Mouse (Mus musculus) Patski (cell line): ENCODE measurements at regions not wholly inside any gene's neighbourhood (a gene's known extent, or its start where the extent isn't known, plus 50 kb on each side); places are given as distances from the start of the nearest gene placed in this dataset.

Experiments
- ATAC-seq: fragments of 100-300 bp; one replicate; pipeline ENCODE4 v1.8.0; 2021
- CTCF ChIA-PET: fragments of 350-600 bp; sonication (Branson Sonifier 250); formaldehyde crosslinking; loops from one replicate; lab custom pipeline; 2022; ENCODE audit warnings: inconsistent platforms; lab: Charles Lee
- POLR2A ChIA-PET: fragments of 350-600 bp; sonication (Branson Sonifier 250); formaldehyde crosslinking; loops from one replicate; lab custom pipeline; 2022; ENCODE audit warnings: antibody characterized with exemption, inconsistent platforms; lab: Charles Lee
- DNase-seq: peaks from one replicate; pipeline ENCODE4 v3.0.0-alpha.2; 2011; ENCODE audit warnings: low read depth, low spot score
- H3K27me3 ChIP-seq: fragments of 371-371 bp; one replicate; pipeline ENCODE4 v1.5.1; 2021
- CTCF ChIP-seq: fragments of 100-300 bp; IDR thresholded peaks from one replicate; pipeline ENCODE4 v1.5.1; 2021
- in situ Hi-C: fragments of 300-500 bp; cut with MboI; formaldehyde crosslinking; loops from 3 replicates; pipeline ENCODE4 v1.11.1; 2018; ENCODE audit warnings: low pct_unique_long_range_greater_than_20kb, mixed read lengths

- peak; percentile 81 for TF ChIP-seq CTCF
- no peaks in the 10 kb centered on the region for H3K27me3 ChIP-seq
- ATAC-seq: no peak
- CTCF ChIA-PET: interaction anchor here (0.7 to 1.9 kb wide), 3 partner anchors 24 to 695 kb away, joined by 3 to 10 read pairs (median 3); no protein-coding TSS in a partner anchor
- POLR2A ChIA-PET: interaction anchor here (0.7 kb wide), 2 partner anchors 63 to 150 kb away, joined by 3 read pairs; no protein-coding TSS in a partner anchor
- DNase-seq: no peak
- in situ Hi-C loops: loop anchor here (5.0 kb wide), 2 partner anchors 618 to 693 kb away; no protein-coding TSS in a partner anchor
These were observed 96.7 kb downstream of the 1500009L16Rik start for GRCm38 (mm10) chr10:83819266-83819949.

- no peaks in the 10 kb centered on the region for H3K27me3 ChIP-seq
- ChIA-PET CTCF (interaction anchor here (1.2 to 1.5 kb wide), 3 partner anchors 618 to 695 kb away, joined by 3 to 5 read pairs (median 3); no protein-coding TSS in a partner anchor), POLR2A (no interaction called here)
- in situ Hi-C loops: loop anchor here (5.0 kb wide), 3 partner anchors 617 to 817 kb away; no protein-coding TSS in a partner anchor
- DNase-seq (no peak), ATAC-seq (no peak)
- no peak for TF ChIP-seq CTCF
These were observed 97.2 kb downstream of the 1500009L16Rik start for GRCm38 (mm10) chr10:83819950-83820275.

- CTCF ChIA-PET: interaction anchor here (1.2 to 1.5 kb wide), 2 partner anchors 617 to 694 kb away, joined by 3 to 5 read pairs; no protein-coding TSS in a partner anchor
- POLR2A ChIA-PET: interaction anchor here (0.6 kb wide), 1 partner anchor 481 kb away, joined by 3 read pairs; no protein-coding TSS in a partner anchor
- in situ Hi-C loops: loop anchor here (5.0 kb wide), 1 partner anchor 816 kb away; no protein-coding TSS in a partner anchor
- ATAC-seq (no peak), DNase-seq (peak; percentile 57)
- H3K27me3 ChIP-seq: no peaks in the 10 kb centered on the region
- TF ChIP-seq CTCF: no peak
These were observed 98.4 kb downstream of the 1500009L16Rik start for GRCm38 (mm10) chr10:83821089-83821488.

- POLR2A ChIA-PET: interaction anchor here (0.5 kb wide), 1 partner anchor 867 kb away, joined by 3 read pairs; no protein-coding TSS in a partner anchor
- no peaks in the 10 kb centered on the region for H3K27me3 ChIP-seq
- TF ChIP-seq CTCF: no peak
- ATAC-seq (no peak), DNase-seq (no peak)
- CTCF ChIA-PET: interaction anchor here (1.1 kb wide), 1 partner anchor 612 kb away, joined by 3 read pairs; no protein-coding TSS in a partner anchor
- in situ Hi-C loops: no loop called here
These were observed 103.4 kb downstream of the 1500009L16Rik start for GRCm38 (mm10) chr10:83826105-83826504.

GRCm38 (mm10) chr10:83836351-83836750, 113.7 kb downstream of the 1500009L16Rik start:
- CTCF ChIA-PET: interaction anchor here (1.0 kb wide), 1 partner anchor 39 kb away, joined by 3 read pairs; no protein-coding TSS in a partner anchor
- ATAC-seq (no peak), DNase-seq (no peak)
- no peaks in the 10 kb centered on the region for H3K27me3 ChIP-seq
- in situ Hi-C loops: no loop called here
- TF ChIP-seq CTCF: no peak
- POLR2A ChIA-PET: no interaction called here

GRCm38 (mm10) chr10:83840226-83840625, 117.6 kb downstream of the 1500009L16Rik start:
- ChIA-PET CTCF (no interaction called here), POLR2A (no interaction called here)
- H3K27me3 ChIP-seq: no peaks in the 10 kb centered on the region
- DNase-seq (no peak), ATAC-seq (no peak)
- TF ChIP-seq CTCF: no peak
- in situ Hi-C loops: no loop called here

- H3K27me3 ChIP-seq: no peaks in the 10 kb centered on the region
- ChIA-PET POLR2A (interaction anchor here (0.6 kb wide), 1 partner anchor 593 kb away, joined by 3 read pairs; no protein-coding TSS in a partner anchor), CTCF (no interaction called here)
- no peak for ATAC-seq
- no peak for DNase-seq
- in situ Hi-C loops: no loop called here
- TF ChIP-seq CTCF: no peak
These were observed 128.2 kb downstream of the 1500009L16Rik start for GRCm38 (mm10) chr10:83850881-83851280.

- DNase-seq (no peak), ATAC-seq (no peak)
- H3K27me3 ChIP-seq: no peaks in the 10 kb centered on the region
- ChIA-PET CTCF (interaction anchor here (1.0 kb wide), 1 partner anchor 585 kb away, joined by 3 read pairs; no protein-coding TSS in a partner anchor), POLR2A (no interaction called here)
- in situ Hi-C loops: no loop called here
- TF ChIP-seq CTCF: no peak
These were observed 129.5 kb downstream of the 1500009L16Rik start for GRCm38 (mm10) chr10:83852194-83852593.

- CTCF ChIA-PET: interaction anchor here (0.6 to 1.0 kb wide), 2 partner anchors 22 to 585 kb away, joined by 3 read pairs; no protein-coding TSS in a partner anchor
- DNase-seq: no peak
- POLR2A ChIA-PET: interaction anchor here (0.6 kb wide), 2 partner anchors 665 to 727 kb away, joined by 3 to 4 read pairs; no protein-coding TSS in a partner anchor
- H3K27me3 ChIP-seq: no peaks in the 10 kb centered on the region
- TF ChIP-seq CTCF: no peak
- in situ Hi-C loops: no loop called here
- ATAC-seq: no peak
These were observed 130.1 kb downstream of the 1500009L16Rik start for GRCm38 (mm10) chr10:83852806-83853205.

GRCm38 (mm10) chr10:83857794-83858442, 135.3 kb downstream of the 1500009L16Rik start:
- POLR2A ChIA-PET: no interaction called here
- DNase-seq (no peak), ATAC-seq (no peak)
- CTCF ChIA-PET: interaction anchor here (1.0 kb wide), 1 partner anchor 17 kb away, joined by 3 read pairs; no protein-coding TSS in a partner anchor
- in situ Hi-C loops: no loop called here
- TF ChIP-seq CTCF: no peak
- no peaks in the 10 kb centered on the region for H3K27me3 ChIP-seq
